Mouse (Mus musculus) gastrocnemius, adult 8-10 months (tissue): Measurements from ENCODE around the gene Zbtb17. TPM values are rescaled to one million over a fixed set of nuclear protein-coding genes. Genes with fewer than 3 reads are reported as not detected.

ENCODE experiments used
- DNase-seq, 2 experiments: peaks; one replicate each; pipeline ENCODE4 v3.0.0; 2022; ENCODE audit warnings: low spot score in 2 of 2
- total RNA-seq, 4 experiments: library from RNA; stranded (reverse); gene quantifications; 2 replicates each; pipeline ENCODE4 v1.2.4; 2022

Gene Zbtb17
- total RNA-seq, 4 experiments from 2014 or later = 30.2 to 38.3 (median 33.0) TPM

DNA sequence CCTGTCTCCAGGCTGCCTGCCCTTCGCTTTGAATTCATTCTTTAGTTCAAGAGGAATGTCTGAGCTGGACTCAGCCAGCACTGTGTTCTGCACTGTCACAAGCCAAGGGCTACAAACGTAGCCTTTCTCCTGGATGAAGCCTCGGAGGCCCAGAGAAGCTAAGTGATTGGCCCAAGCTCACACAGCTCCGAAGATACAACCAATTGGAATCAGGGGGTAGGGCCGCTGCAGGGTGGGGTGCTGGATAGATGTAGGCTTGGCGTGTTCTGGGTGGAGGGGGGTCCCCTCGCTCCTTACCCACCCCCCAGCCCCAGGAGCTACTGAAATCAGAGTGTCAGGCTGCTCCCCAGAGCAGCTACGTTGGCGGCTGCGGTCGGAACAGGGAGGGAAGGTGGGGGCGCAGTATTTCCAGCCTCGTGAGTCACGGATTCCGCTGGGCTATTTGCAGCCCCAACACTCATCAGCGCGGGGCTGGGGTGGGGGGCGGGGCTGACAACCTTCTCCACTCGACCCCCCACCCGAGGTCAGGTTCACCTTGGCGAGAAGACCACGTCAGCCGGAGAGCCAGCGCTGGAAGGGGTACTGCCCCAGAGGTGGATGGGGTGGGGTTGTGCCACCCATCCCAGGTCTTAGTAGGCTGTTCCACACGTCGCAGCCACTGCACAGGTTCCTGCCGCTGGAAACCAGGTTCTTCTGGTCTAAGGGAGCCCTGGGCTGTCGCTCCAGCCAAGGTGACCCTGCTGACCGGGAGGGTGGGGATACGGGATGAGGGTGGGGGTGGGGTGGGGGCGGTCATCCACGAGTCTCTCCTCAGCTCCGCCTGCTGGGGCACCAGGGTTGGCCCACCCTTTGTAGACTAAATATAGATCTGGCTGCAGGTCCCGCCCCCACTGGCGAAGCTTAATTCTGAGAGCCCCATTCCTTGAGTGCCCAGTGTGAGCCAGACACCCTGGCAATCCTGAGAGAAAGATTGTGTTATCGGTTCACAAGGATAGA is 18.7 kb upstream of the Zbtb17 start:
- DNase-seq = peak; percentile 49 to 69

DNA sequence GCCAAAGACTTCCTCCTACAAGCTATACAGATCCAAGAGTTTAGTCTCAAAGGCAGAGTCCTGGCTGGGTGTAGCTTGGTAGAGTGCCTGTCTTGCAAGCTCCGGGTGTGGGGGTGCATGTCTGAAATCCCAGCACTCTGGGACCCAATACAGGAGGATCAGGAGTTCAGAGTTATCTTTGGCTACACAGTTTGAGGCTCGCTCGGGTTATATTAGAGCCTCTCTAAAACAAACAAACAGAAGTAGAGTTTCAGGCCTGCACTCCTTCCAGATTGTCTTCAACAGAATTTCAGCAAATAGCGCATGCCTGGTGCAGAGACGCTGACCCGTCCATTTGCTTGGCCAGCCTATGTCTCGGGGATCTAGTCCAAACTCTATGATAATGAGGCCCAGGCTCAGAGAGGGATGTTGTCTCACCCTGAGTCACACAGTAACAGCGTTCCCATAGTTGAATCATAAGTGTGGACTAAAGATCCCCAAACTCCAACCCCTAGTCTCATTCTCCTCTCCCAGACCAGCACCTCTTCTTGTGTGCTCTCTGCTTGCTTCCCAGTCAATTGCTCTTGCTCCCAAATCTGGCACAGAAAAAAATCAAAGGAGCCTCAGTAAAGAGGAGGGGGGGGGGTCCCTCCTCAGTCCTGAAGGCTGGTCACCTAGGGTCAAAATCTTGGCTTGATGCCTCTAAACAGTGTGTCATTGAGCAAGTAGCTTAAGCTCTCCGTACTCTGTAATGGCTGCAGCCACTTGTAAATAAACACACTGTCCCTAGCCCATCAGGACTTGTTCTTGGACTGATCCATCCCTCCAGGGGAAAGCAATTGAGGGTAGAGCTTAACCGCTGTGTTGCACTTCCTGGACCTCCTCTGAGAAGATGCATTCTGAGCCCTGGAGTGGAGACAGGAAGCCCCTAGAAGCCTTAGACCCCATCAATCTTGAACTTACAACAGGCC is 17.4 kb upstream of the Zbtb17 start:
- DNase-seq = no peak

DNA sequence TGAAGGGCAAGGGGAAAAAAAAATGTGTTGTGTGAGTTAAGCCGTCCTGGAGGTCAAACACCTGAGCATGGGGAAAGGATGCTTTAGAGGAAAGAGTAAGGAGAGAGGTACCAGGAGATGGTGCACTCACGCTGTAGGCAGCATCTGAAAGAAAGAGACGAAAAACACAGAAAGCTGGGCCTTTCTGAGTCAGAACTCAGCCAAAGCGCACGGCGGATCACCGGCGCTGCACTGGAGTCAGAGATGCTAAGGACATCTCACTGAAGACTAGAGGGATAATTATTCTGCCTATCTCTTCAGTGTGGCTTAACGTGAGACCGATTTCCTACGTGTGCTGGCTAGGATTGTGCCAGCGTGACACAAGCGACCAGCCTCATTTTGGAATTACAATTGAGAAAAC is 16.5 kb upstream of the Zbtb17 start:
- DNase-seq = no peak

DNA sequence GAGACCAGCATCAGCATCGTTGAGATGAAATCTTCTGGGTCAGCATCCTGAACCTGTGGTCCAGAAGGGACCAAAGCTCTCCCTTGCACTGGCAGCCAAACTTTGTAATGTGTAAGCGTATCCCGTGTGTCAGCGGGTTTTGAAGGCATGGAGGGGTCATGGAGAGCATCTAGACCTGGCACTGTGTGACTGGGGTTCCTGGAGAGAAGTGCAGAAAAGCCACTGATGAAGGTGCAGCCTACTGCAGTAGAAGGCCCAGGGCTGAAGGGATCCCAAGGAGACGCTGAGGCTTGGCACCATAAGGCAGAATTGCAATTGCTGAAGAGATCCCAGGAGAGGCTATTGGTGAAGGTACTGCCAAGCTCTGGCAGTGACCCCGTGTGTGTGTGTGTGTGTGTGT is 15.1 kb upstream of the Zbtb17 start:
- DNase-seq = no peak

DNA sequence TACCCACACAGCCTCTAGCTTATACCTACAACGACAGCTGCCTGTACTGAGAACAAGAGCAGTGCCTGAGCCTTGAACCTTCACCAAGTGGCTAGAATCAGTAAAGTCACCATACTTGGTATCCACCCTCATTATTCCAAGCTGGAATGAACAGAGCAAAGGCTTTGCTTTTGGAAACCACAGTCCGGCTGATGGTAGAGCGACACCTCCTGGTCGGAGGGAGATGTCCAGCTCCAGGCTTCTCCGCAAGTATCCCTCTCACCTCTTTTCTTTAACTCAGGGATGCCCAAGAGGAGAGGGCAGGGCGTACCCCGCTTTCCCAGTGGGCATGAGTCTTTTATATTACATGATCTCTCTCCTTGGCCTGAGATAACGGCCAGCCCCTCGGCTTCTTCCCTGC is 14.6 kb upstream of the Zbtb17 start:
- no peak for DNase-seq

DNA sequence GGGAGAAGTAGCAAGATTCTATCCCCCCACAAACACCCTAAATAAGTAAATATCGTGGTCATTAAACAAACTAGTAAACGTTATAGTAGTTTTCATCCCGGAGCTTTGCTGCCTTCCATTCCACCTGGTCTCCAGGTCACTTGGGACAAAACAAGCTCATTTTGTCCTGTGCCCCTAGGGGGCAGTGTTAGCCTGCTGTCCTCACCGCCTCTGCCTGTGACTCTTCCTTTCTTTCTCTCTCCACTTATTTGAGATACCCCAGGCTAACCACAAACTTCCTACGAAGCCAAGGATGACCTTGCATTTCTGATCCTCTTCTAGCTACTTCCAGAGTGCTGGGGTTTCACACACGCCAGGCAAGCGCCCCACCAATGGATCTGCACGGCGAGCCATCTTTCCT is 13.5 kb upstream of the Zbtb17 start:
- peak; percentile 62 to 63 for DNase-seq

DNA sequence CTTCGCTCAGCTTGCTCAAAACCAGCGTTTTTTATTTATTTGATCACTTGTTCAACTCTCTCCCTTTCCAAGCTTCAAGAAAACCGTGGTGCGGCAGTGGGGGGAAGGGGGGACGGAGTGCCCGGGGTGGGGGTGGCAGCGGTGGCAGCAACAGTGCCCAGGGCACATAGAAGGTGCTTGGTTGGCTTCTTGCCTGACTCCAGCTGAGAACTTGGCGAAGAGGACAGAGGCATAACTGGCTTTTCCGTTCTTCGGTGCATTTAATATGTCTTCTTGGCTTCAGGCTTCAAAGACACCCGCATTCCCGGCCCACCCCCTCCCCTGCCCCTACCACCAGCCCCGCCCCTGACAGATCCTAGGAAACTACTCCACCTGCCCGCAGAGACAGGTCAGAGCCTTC is 11.8 kb upstream of the Zbtb17 start:
- no peak for DNase-seq

DNA sequence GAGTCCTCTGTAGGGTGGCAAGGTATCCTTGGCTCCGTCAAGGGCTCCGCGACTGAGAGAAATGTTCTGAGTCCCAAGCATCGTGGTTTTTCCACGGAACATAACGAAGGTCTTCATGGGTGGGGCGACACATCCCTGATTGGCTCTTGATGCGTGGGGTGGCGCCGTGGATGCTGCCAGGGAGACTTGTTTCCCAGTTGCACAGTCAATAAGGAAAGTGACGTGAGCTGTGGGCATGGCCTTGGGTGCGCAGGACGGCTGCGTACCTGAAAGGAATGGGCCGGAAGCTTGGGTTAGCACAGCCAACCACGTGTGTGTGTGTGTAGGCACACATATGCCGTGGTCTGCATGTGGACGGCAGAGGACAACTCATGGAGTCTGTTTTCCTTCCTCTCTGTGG is 11.3 kb upstream of the Zbtb17 start:
- DNase-seq = no peak

DNA sequence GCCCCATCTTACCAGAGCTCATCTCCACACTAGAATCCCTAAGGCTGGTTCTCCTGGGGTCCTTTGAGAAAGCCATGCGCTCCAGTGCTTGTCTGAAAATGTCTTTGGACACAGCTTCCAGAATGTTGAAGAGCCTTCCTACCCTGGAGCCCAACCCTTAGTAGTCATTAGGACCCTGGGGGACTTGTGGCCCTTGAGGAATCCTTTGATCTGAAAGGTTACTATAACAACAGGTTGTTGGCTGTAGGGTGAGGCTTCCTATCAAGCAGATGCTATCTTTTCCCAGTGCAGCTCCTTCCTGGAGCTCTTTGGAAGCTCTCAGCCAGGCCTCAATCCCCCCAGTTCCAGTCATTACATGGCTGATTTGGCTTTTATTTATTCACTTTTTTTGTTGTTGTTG is 8.5 kb upstream of the Zbtb17 start, which contains the start of gene Srarp:
Gene Srarp, minus strand, starts transcription at position 132 of the 400 bp plus-strand sequence.
- no peak for DNase-seq

DNA sequence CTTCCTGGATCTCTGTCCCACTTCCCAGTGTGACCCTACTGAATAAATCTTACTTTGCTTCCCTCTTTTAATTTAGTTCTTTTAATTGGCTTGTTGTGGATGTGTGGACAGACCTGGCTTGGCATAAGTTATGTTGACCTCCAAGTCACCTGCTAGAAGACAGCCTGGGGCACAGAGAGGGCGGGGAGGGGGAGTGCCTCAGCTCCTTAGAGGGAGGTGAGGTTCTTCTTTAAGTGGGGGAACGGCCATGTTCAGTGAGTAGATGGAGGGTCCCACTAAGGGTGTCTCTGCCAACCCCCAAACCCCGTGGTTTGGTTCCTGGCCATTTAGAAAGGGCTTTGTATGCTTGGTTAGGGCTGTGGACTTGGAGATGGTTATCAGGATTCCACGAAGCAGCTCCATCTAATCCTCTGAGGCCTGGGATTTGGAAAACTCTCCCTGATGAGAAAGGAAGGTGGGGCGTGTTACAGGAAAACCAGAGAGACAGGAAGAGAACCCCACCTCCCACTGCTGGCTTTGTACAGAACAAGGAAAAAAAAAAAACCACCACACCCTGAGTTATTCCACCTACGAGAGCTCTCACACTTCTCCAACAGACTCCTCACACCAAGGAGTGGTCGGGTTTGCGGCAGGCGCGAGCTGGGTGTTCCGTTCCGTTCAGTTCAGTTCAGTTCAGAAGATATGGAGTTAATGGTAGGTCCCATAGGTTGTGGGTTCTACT is 5.2 kb upstream of the Zbtb17 start:
- DNase-seq = no peak

DNA sequence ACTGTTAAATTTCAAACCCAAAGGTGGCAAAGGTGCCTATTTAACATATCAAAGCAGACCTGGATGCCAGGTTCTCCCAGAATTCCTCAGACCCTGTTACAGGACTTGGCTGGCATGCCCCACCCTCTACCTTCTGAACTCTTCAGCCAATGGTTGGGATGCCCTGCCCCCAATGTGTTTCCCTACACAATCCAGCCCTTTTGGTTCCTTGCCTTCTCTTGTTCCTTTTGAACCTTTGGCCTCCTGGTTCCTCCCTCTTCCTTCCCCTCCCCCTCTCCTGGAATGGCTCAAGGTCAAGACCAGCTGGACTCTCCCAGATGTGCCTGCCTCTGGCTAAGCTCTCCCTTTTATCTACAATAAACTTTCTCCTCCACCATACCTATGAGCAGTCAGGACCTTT is 3.6 kb upstream of the Zbtb17 start:
- no peak for DNase-seq

DNA sequence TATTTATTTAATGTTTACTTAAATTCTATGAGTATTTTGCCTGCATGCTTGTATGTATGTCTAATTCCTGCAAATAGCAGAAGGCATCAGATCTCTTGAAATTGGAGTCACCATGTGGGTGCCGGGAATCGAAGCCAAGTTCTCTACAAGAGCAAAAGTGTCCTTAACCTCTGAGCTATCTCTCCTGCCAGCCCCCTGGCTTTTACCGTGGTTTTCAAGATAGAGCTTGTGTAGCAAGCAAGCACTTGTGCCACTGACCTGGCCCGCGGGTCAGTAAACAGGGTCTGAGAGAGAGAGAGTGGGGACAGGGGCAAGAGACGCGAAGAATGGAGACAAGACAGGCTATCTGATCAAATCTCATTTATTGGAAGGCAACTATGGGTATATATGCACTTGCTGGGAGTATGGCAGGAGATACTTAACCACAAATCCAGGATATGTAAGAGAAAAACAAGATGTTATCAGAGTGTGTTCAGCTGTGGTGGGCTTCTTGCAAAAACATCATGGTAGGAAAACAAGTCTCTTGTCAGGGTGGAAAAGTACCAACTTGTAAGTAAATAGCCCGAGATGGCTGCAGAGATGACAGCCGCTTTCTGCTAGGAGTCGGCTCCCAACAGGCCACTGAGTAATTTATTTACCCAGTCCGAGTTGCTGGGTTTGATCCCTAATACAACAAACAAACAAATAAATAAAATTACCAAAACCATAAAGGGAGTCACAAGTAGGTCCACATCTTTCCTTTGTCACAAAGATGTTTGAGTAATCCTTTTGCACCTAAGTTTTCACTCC is 619 bp upstream of the Zbtb17 start:
- DNase-seq = no peak

DNA sequence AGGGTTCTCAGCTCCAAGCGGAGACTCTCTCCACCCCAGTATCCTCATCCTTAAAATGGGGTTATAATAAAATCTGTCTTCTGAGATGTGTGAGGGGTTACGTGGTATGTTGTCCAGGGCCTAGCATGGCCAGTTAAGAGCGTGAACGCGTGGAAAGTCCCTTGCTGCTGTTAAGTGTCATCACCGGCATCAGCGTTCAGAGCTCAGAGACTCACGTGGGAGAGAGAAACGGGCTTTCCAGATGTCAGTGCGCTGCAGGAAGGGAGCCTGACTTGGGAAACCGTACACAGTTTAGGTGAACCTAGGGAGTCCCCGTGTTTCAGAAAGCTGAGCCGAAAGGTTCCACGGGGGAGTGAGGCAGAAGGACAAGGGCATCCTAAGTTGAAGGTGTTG is 870 bp downstream of the Zbtb17 start:
- no peak for DNase-seq

DNA sequence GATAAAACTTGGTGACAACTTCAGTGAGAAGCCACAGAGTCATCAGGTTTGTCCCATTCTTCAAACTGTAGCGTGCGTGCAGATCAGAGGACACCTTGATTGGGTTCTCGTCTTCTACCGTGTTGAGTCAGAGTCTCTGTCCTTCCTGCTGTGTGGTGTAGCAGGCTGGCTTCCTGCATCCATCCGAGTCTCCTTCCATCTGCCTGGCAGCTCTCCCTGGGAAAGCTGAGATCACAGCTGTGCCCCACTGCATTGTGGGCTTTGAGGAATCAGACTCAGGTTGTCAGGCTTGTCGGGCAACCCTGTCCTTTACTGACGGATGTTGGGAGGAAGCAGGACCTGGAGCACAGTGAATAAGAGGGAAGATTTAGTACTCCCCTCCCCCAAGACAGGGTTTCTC is 1.8 kb downstream of the Zbtb17 start:
- DNase-seq = no peak

DNA sequence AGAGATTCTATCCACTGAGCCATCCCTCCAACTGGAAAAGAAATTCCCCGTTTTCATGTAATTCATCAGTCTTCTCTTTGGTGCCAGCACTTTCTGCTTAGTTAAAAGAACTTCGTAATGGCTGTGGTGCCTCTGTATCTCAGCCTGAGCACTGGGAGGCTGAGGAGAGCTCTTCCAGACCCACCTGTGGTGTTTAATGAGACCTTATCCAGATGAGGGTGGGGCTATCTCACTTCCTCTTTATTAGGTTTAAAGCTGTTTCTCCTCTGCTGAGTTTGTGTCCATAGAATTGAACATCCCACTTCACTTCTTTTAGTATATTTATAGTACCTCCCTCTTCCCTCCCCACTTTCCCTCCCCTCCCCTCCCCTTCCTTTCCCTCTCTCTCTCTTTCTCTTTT is 6.8 kb downstream of the Zbtb17 start:
- no peak for DNase-seq

DNA sequence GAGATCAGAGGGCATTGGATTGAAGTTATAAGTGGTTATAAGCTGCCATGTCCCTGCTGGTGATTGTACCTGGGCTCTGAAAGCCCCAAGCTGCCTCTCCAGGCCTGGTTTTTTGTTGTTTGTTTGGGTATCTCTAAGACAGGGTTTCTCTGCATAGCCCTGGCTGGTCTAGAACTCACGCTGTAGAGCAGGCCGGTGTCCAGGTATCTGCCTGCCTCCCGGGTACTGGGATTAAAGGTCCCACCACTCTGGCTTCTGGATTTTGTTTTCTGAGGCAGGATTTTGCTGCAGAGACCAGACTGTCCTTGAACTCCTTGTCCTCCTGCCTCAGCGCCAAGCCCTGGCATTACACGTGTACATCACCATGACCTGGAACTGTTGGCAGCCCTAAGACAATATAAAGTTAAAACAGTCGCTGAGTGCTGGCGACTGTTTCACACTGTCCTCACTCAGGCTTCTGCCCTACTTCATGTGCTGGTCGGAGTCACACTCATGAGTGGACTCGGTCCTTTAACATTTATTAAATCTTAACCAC is 7.5 kb downstream of the Zbtb17 start:
- no peak for DNase-seq

DNA sequence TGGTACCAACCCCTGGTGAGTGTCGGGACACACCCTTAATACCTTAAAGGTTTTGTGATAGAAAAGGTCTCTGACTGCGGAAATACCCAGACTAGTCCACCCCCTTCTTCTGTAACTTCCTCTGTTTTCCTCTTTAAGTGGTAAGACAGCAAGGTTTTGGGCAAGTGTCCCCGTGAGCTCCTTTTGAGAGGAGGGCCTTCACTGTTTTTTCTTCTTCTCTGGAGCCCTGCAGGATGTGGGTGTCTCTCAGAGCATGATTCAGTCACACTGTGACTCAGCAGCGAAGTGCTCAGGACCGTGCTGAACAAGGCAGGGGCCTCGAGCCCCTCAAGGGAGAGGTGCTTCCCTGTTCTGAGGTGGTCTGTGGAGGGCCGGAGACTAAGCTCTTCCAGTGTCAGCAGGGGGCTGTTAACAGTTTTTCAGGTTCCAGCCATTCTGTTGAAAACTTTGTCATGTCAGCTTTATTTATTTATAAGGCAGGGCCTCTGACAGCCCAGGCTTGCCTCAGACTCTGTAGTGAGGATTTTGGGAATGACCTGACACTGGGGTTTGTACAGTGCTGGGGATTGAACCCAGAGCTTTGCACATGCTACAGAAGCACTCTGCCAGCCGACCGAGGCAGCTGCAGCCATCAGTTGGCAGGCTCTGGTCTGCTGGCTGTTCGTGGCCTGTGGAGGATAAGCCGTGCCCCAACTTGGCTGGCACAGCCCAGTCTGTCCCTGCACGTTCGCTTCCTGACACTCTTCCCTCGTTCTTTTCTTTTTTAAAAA is 10.3 kb downstream of the Zbtb17 start:
- DNase-seq = no peak

DNA sequence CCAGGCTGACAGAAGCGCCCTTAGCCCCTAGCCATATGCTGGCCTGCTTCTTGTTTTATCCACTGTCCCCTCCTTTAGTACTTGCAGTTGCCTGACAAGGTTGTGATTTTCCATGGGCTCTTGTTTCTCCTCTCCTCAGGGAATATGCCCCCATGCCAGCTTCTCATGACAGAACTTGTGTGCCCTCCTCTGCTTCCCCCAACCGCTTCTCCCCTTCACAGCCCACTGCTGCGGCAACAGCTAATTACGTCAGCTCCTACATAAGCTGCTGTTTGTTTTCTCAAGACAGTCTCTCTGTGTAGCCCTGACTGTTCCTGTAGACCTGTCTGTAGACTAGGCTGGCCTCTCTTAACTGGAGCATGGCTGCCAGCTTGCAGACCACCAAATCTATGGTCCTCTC is 11.1 kb downstream of the Zbtb17 start:
- no peak for DNase-seq

DNA sequence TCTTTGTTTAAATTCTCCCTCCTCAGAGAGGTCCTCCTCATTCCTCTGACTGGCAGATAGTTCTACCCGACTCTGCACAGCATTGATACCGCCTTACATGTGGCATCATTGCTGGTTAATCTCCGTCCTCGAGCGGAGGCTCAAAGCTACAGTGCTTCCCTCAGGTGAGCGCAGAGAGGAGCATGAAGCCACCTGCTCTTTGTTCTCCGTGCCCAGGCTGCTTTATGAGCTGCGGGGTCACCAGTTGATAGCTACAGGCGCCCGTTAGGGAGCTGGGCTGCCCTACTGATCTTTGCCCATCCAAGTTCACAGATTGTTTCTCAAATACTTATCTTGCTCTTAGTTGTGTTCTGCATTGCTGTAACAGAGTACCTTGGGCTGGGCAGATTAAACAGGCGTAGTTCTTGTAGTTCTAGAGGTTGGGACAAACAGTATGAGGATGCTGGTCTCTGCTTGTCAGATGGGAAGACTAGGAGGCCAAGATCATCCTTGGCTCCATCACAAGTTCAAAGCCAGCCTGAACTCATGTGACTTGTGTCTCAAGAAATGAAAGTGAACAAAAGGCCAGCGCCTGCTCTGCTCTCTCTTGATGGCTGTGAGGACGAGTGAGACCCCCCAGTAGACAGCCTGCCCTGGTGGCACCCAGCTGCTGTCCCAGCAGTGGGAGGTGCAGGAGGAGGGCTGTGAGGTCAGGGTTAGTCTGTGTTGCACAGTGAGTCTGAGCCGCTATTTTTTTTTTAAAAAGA is 11.9 kb downstream of the Zbtb17 start:
- DNase-seq = no peak
